Mouse (Mus musculus) lung, adult 2 months (tissue): ENCODE results near the gene Htr1d. TPM values are rescaled to one million over a fixed set of nuclear protein-coding genes. Genes with fewer than 3 reads are reported as not detected.

Experiments used
- DNase-seq: peaks from one replicate; pipeline ENCODE4 v3.0.0; 2022
- H3K4me1 ChIP-seq: fragments of 200-500 bp; 2 replicates; pipeline ENCODE4 v1.6.1; 2011; ENCODE audit warnings: low read length; ENCODE audit not compliant: control insufficient read depth, insufficient read depth
- H3K4me3 ChIP-seq: fragments of 200-500 bp; replicated peaks from 2 replicates; pipeline ENCODE3; 2011; ENCODE audit warnings: low read depth, mild to moderate bottlenecking, control low read depth, low read length; ENCODE audit errors: extremely low read depth
- CTCF ChIP-seq: fragments of 200-500 bp; IDR thresholded peaks from 2 replicates; pipeline ENCODE4 v1.5.1; 2011; ENCODE audit warnings: mild to moderate bottlenecking, low read length, control low read depth; ENCODE audit not compliant: insufficient read depth
- POLR2A ChIP-seq: fragments of 200-500 bp; IDR thresholded peaks from 2 replicates; pipeline ENCODE4 v1.6.1; 2011; ENCODE audit warnings: low read depth, mild to moderate bottlenecking, control low read depth, low read length, borderline replicate concordance; ENCODE audit errors: extremely low read depth
- WGBS: fragments of 180-500 bp; shearing (Covaris S2); methylation state at CpG from one replicate; pipeline ENCODE4 v1.1.7; 2018; 5-methylcytosine and 5-hydroxymethylcytosine counted together
- polyA plus RNA-seq: library from polyadenylated mRNA; depleted of rRNA; stranded (reverse); fragments of >200 nt; gene quantifications from 2 replicates; pipeline ENCODE4 v1.2.3, GENCODE M21; 2012; rRNA removed

Htr1d gene
- polyA plus RNA-seq, 1 experiment, result not detected

DNA sequence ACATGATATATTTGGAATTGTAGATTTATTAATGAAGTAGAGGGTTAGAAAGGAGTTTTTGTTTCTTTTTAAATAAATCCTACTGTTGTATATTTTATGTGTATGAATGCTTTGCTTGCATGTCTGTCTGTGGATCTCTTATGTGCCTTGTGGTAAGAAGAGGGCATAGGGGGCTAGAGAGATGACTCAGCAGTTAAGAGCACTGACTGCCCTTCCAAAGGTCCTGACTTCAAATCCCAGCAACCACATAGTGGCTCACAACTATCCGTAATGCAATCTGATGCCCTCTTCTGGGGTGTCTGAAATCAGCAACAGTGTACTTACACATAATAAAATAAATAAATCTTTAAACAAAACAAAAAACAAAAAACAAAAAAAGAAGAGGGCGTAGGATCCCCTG, 63.2 kb downstream of the Htr1d start:
- 82% methylated on average over 2 of the region's 2 CpGs for WGBS
- H3K4me3 ChIP-seq, result no peak overlapping the region
- no peaks in the 10 kb centered on the region; the same call in none of the 2 replicates for H3K4me1 ChIP-seq
- DNase-seq, result no peak
- TF ChIP-seq POLR2A (no peak), CTCF (no peak)

Other genes starting within 250 kb of the Htr1d start
- 8.7 and 9.3 TPM in 2 replicates for gene Asap3, start 217.2 kb upstream of the Htr1d start, polyA plus RNA-seq
- gene Tcea3, start 175.8 kb upstream of the Htr1d start, polyA plus RNA-seq, result 7.0 and 13.3 TPM in 2 replicates
- 20.4 and 33.4 TPM in 2 replicates for gene Zfp46, start 138.8 kb upstream of the Htr1d start, polyA plus RNA-seq
- gene Hnrnpr, start 112.6 kb upstream of the Htr1d start, polyA plus RNA-seq, result 10.0 and 18.3 TPM in 2 replicates
- gene 6030445D17Rik, start 38.7 kb downstream of the Htr1d start, polyA plus RNA-seq, result 0.72 and 1.1 TPM in 2 replicates
- 12.5 and 15.7 TPM in 2 replicates for gene Luzp1, start 46.2 kb downstream of the Htr1d start, polyA plus RNA-seq
- 21.3 and 24.5 TPM in 2 replicates for gene Kdm1a, start 179.2 kb downstream of the Htr1d start, polyA plus RNA-seq
- not detected in 2 replicates for gene Tex46, start 186.9 kb downstream of the Htr1d start, polyA plus RNA-seq
- gene Lactbl1, start 199.1 kb downstream of the Htr1d start, polyA plus RNA-seq, result 0.05 and 0.07 TPM in 2 replicates